Mouse (Mus musculus) gastrocnemius, adult 18-20 months (tissue): ENCODE results near the gene Rab5b. TPM values are rescaled to one million over a fixed set of nuclear protein-coding genes. Genes with fewer than 3 reads are reported as not detected.
"Not testable (repeated sequence)": the region's sequence is repeated elsewhere in the genome, so short reads cannot be mapped to it uniquely, and the experiment has no call there.

ENCODE experiments used
- DNase-seq: peaks from one replicate; pipeline ENCODE4 v3.0.0; 2021; ENCODE audit warnings: low spot score
- total RNA-seq, 2 experiments: library from RNA; stranded (reverse); gene quantifications; 2 replicates each; pipeline ENCODE4 v1.2.3; 2021

Rab5b gene
- total RNA-seq, 2 experiments from 2014 or later, result 90.8 to 92.1 TPM

DNA sequence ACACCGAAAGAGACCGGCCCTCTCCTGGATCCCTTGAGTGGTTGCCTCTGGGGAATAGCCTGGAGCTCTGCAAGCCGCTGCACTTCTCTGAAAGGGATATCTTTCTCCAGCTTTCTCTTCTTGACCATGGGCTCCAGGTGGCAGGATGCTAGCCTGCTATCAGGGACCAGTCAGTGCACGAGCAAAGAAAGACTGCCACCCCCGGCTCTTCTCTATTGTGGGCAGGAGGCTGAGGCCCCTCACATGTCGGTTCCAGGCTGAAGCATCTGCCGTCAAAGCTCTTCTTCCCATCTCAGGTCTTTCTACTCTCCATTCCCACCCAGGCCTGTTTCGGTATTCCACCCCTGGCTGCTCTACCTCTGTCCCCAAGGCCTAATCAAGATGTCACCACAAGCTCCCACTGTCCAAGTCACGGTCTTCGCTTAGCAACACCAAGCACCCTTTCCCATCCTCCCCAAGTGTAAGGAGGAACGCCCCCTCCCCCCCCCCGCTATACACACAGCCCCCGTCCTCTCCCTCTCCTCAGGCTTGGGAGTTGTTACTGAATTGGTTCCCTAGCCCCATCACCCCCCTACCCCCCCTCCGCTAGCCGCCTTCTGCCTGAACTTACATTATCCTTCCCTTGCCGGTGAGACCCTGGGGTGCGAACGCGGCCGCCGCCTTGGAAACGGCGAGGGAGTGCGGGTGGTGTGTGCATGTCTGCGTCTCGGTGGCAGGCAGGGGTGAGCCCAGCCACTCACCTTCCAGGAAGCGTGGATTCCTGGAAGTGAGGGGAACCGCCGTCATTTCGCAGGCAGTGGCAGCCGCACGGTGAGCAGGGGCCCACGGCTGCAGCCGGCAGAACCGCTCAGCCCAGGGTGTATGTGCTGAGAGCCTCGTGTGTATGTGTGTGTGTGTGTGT lies 50.7 kb downstream of the Rab5b start, which contains the start of gene Ikzf4:
Gene Ikzf4, minus strand, starts transcription at position 881 of the 901 bp plus-strand sequence.
- peak; percentile 13 for DNase-seq

DNA sequence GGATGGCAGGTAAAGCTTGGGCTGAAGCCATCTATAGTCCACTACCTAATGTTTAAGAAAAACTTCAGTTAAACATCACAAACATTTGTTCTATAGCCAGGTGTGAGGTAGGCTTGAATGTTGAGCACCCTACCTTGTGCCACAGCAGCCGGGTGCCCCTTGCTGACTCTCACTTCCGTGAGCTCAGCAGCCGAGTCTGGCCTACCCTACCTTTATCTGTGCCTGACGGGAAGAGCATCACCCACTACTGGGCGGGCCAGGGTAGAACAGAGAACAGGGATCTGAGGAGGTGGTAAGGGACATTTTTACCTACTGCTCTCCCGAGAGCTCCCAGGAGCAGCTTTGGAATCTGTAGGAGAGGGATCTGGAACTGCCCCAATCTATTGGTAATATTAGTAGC lies 53.3 kb downstream of the Rab5b start:
- DNase-seq, result no peak

DNA sequence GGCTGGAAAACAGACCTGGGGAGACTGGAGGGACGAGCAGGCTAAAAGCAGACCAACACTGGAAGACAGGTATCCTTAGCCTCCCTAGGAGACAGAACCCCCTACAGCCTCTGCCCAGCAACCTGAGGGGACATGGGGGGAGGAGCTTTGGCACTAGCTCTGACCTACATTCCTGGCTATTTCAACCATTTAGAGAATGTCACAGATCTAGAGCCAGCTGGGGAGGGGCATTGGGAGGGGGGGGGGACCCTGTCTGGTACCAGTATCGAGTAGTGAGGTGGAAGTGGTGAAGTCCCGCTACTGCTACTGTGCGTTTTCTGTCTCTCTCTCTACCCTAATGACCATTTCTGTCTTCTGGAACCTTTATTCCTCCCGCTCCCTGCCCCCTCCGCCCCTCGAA lies 54.2 kb downstream of the Rab5b start:
- no peak for DNase-seq

DNA sequence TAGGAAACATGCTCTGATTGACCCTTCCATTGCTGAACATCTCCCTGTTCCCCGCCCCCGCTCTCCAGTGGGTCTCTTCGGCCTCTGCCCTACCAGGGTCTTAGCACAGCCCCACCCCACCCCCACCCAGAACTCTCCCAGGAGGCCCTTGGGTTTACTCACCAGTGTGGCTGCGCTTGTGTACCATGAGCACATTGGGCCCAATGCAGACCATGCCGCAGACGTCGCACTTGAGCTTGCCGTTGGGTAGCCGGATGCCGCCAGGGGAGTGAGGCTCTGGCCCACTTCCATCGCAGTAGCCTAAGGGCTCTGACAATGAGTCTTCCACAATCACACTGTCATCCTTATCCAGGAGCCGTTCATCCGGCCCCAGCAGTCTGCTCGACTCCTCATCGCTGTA lies 55.2 kb downstream of the Rab5b start:
- no peak for DNase-seq

DNA sequence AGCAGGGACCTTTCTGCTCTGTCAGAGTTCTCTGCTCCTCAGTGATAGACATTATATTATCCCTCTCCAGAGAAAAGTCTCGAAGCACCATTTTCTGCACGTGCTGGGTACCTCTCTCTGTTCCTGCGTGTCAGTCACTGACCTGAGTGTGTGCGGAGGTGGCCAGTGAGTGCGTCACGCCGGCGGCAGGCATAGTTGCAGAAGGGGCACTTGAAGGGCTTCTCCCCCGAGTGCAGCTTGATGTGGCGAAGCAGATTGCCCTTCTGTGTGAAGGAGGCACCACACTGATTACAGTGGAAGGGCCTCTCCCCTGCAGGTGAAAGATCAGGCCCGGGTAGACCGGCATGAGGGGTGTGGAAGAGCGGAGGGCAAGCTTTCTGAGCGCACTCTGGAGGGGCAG lies 56.1 kb downstream of the Rab5b start:
- DNase-seq, result no peak

DNA sequence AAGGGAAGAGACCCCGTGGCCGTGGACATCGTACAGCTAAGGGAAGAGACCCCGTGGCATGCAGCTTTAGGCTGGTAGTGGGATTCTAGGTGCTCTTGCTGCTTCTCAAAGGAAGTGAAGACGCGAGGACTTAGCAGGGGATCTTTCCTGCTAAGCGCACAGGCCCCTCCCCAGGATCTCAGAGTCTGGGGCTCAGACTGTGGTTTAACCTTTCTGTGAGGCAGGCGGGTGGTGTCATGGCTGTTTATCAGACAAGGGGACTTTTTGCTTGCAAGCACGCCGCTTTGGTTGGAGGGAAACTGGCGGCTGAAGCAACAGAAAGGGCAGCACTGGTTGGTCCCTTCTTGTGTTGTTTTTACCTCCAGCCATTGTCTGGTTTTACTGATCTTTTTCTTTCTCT lies 59.1 kb downstream of the Rab5b start:
- DNase-seq, result no peak

DNA sequence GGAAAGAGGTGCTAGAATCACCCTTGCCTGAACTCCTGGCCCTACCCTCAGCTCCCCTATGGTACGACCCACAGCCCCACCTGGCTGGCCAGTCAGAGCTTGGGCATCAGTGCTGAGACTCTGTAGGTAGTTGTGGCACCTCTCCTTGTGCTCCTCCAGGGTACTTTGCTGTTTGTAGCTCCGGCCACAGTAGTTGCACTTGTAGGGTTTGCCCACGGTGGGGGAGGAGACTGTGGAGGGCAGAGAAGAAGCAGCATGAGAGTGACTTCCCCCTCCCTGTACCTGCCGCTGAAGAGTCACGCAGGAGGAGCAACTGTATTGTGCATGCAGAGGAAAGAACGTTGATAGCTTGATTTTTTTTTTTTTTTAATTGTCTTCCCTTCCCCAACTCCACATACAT lies 59.5 kb downstream of the Rab5b start:
- DNase-seq, result no peak

DNA sequence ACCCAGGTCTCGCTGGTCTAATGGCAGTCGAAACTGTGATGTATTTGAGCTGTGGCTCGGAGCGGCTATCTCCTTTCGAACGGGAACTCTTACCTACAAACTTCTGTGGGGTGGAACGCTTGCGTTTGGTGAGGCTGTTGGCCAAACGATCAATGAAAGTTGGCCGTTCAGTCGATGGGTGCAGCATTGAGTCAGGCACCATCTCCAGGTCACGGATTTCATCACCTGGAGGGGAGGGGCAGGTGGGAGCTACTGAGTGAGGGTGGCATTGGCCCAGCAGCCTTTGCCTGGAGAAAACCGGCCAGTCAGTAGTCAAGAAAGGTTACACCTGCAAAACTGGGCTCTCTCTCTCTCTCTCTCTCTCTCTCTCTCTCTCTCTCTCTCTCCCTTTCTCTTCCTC lies 60.4 kb downstream of the Rab5b start:
- DNase-seq, result no peak

DNA sequence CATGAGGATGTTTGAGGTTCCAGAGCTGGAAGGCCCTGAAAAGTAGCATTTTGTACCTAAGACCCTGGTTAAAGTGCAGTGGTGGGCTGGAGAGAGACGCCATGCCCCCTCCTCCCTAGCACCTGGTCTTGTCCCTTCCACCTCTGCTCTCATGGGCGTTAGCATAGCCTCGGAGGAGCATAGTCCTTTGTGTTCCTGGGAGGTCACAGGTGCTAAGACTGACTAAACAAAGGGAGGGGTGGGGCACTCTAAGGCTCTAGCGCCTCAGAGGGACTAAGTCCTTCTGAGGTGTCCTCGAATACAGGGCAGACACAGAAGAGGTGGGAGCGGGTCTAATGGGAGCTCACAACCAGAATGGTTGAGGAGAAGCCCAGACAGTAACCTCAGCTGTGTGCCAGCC lies 64.5 kb downstream of the Rab5b start:
- DNase-seq, result no peak

DNA sequence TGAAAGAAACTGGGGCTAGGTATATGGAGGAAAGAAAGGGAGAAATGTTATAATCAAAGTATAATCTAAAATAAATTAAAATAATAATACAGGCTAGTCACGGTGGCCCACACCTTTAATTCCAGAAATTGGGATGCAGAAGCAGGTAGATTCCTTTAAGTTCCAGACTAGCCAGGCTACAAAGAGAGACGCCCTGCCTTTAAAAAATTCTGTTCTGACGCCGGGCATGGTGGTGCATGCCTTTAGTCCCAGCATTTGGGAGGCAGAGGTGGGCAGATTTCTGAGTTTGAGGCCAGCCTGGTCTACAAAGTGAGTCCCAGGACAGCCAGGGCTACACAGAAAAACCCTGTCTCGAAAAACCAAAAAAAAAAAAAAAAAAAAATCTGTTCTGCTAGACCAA lies 65.8 kb downstream of the Rab5b start:
- DNase-seq, result not testable (repeated sequence)

DNA sequence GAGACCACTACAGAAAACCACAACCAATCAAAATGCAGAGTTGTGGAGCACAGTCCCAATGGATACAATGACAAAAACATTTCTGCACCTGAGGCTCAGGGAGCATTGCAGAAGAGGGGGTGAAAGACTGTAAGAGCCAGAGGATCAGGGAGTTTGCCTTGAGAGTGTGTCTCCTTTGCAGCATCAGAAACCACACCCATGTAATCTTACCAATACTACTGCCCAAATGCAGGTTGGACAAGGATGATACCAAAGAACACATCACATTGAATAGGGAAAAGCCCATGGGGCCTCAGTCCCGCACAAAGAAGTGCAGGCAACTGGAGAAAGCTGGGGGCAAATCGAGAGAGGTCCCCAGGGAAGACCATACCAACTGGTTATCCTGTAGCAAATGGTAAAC lies 66.3 kb downstream of the Rab5b start:
- DNase-seq, result no peak

DNA sequence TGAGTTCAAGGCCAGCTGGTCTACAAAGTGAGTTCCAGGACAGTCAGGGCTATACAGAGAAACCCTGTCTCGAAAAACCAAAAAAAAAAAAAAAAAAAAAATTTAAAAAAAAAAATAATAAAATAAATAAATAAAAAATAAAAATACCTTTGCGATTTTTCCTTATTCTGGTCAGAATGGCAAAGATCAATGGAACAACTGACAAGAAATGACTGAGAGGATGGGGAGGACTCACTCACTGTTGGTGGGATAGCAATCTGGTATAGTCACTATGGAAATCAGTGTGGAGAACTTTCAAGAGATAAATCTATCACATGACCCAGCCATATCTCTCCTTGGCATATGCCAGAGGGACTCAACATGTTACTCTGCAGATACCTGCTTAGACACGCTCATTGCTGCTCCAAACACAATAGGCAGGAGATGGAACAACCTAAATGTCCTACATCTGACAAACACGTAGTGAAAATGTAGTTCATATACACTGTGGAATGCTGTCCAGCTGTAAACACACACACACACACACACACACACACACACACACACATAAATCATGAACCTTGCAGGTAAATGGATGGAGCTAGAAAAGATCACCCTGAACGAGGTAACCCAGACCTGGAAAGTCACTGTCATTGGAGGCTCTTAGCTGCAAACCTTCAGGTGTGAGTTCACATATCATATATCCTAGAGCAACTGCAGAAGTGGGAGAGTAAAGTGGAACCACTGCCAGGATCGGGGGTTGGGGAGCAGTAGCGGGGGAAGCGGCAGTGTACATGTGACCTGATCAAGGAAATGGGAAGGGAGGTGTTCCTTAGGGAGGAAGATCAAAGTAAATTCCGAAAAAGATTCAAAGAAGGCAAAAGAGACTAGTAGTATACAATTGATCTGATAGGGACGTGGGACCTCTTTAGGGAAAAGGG lies 68.4 kb downstream of the Rab5b start:
- DNase-seq, result no peak

Other genes with a start within 250 kb of the Rab5b start
- gene Smarcc2, start 237.0 kb downstream of the Rab5b start, total RNA-seq, result 10 to 100 TPM; 44.1 to 49.5 TPM
- 100 to 1,000 TPM; 150 to 187 TPM for gene Myl6, start 202.1 kb downstream of the Rab5b start, total RNA-seq
- gene Myl6b, start 197.6 kb downstream of the Rab5b start, total RNA-seq, result 10 to 100 TPM in 1 of 2 experiments, 1 to 10 TPM in 1; 9.0 to 28.2 TPM
- 10 to 100 TPM; 12.3 to 15.3 TPM for gene Esyt1, start 170.4 kb downstream of the Rab5b start, total RNA-seq
- 1 to 10 TPM; 4.6 to 8.3 TPM for gene Zc3h10, start 148.5 kb downstream of the Rab5b start, total RNA-seq
- gene Rpl41, start 147.0 kb downstream of the Rab5b start, total RNA-seq, result 1,000 to 10,000 TPM; 1,015 to 1,049 TPM
- gene Pa2g4, start 130.3 kb downstream of the Rab5b start, total RNA-seq, result 10 to 100 TPM; 35.4 to 37.6 TPM
- gene Erbb3, start 106.6 kb downstream of the Rab5b start, total RNA-seq, result 1 to 10 TPM; 2.7 TPM
- gene Rps26, start 69.5 kb downstream of the Rab5b start, total RNA-seq, result 100 to 1,000 TPM; 345 to 363 TPM
- under 1 TPM; 0.37 to 0.57 TPM for gene Ikzf4, start 50.3 kb downstream of the Rab5b start, total RNA-seq
- 10 to 100 TPM; 27.7 to 28.3 TPM for gene Suox, start 22.2 kb downstream of the Rab5b start, total RNA-seq
- gene Pmel, start 7.9 kb upstream of the Rab5b start, total RNA-seq, result not detected
- gene Cdk2, start 8.8 kb upstream of the Rab5b start, total RNA-seq, result 1 to 10 TPM; 2.3 to 2.7 TPM
- 1 to 10 TPM; 7.8 to 8.5 TPM for gene Dgka, start 48.6 kb upstream of the Rab5b start, total RNA-seq
- 10 to 100 TPM; 12.0 to 12.4 TPM for gene Pym1, start 51.6 kb upstream of the Rab5b start, total RNA-seq
- gene Mmp19, start 94.6 kb upstream of the Rab5b start, total RNA-seq, result 1 to 10 TPM; 1.1 to 1.9 TPM
- 10 to 100 TPM; 20.8 to 25.4 TPM for gene Dnajc14, start 107.8 kb upstream of the Rab5b start, total RNA-seq
- 1 to 10 TPM; 2.1 to 2.3 TPM for gene Tmem198b, start 108.1 kb upstream of the Rab5b start, total RNA-seq
- 10 to 100 TPM; 26.1 to 30.7 TPM for gene Sarnp, start 121.1 kb upstream of the Rab5b start, total RNA-seq
- 1 to 10 TPM; 3.1 to 3.8 TPM for gene Ormdl2, start 125.4 kb upstream of the Rab5b start, total RNA-seq
- 1 to 10 TPM; 2.8 to 8.0 TPM for gene Gdf11, start 195.5 kb upstream of the Rab5b start, total RNA-seq
- gene Cd63, start 204.7 kb upstream of the Rab5b start, total RNA-seq, result 100 to 1,000 TPM; 101 to 160 TPM
- gene Rdh5, start 226.6 kb upstream of the Rab5b start, total RNA-seq, result 1 to 10 TPM; 3.1 to 3.9 TPM
- gene Bloc1s1, start 227.8 kb upstream of the Rab5b start, total RNA-seq, result 100 to 1,000 TPM; 153 to 154 TPM
- gene Itga7, start 237.6 kb upstream of the Rab5b start, total RNA-seq, result 10 to 100 TPM; 40.4 to 60.8 TPM